Mouse (Mus musculus) hindbrain, embryonic 13.5 days (tissue): Measurements from ENCODE around the gene Rab29. TPM values are rescaled to one million over a fixed set of nuclear protein-coding genes. Genes with fewer than 3 reads are reported as not detected.

Experiments
- ATAC-seq: fragments of 200-750 bp; cut with Nextera tagmentation; 2 replicates; pipeline ENCODE4 v1.8.0; 2017; ENCODE audit warnings: moderate TSS enrichment; ENCODE audit not compliant: low FRiP score
- H3K27ac ChIP-seq: fragments of 300-500 bp; sonication (generic); 2 replicates; pipeline ENCODE4 v1.5.1; 2015; ENCODE audit warnings: inconsistent platforms, mild to moderate bottlenecking, moderate library complexity
- H3K27me3 ChIP-seq: fragments of 300-500 bp; sonication (generic); 2 replicates; pipeline ENCODE4 v1.6.1; 2015; ENCODE audit warnings: mild to moderate bottlenecking, inconsistent platforms
- H3K36me3 ChIP-seq: fragments of 300-500 bp; sonication (generic); 2 replicates; pipeline ENCODE4 v1.6.1; 2015; ENCODE audit warnings: mild to moderate bottlenecking, inconsistent platforms
- H3K4me1 ChIP-seq: fragments of 300-500 bp; sonication (generic); replicated peaks from 2 replicates; pipeline ENCODE4 v1.6.1; 2015; ENCODE audit warnings: inconsistent platforms
- H3K4me2 ChIP-seq: fragments of 300-500 bp; sonication (generic); 2 replicates; pipeline ENCODE4 v1.6.1; 2015; ENCODE audit warnings: inconsistent platforms, mild to moderate bottlenecking, moderate library complexity
- H3K4me3 ChIP-seq: fragments of 300-500 bp; sonication (generic); 2 replicates; pipeline ENCODE4 v1.5.1; 2015; ENCODE audit warnings: mild to moderate bottlenecking, inconsistent platforms
- H3K9ac ChIP-seq: fragments of 300-500 bp; sonication (generic); 2 replicates; pipeline ENCODE4 v1.6.1; 2015; ENCODE audit warnings: mild to moderate bottlenecking, inconsistent platforms
- H3K9me3 ChIP-seq: fragments of 300-500 bp; sonication (generic); 2 replicates; pipeline ENCODE4 v1.6.1; 2016; ENCODE audit warnings: inconsistent platforms
- WGBS: fragments of 180-500 bp; shearing (Covaris S2); methylation state at CpG from one replicate; pipeline ENCODE4 v1.1.7; 2015; 5-methylcytosine and 5-hydroxymethylcytosine counted together
- polyA plus RNA-seq: library from polyadenylated mRNA; unstranded; fragments of >200 nt; fragmentation: Nextera tagmentation; extraction: Ambion mirVana; gene quantifications from 2 replicates; pipeline ENCODE4 v1.2.1, GENCODE M21; 2015

The Rab29 gene
- polyA plus RNA-seq, 1 experiment from 2014 or later, result 8.0 TPM

DNA sequence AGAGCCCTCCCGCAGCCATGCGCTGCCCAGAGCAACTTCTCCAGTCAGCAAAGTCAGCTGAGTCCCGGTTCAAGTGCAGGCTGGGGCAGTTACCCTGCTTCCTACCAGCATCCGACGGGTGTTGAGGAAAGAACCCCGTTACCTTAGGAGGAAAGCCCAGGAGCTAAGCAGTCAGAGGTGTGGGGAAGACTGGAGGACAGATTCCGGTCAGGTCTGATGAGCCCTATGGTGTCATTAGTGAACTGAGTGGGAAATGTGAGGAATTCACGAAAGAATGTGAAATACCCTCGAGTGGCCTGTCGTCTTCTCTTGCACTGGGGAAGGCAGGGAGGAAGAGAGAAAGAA, 894 bp downstream of the Rab29 start:
- Histone ChIP-seq H3K36me3 (no peaks in the 10 kb centered on the region), H3K4me3 (peak overlapping the region; percentile 55), H3K9me3 (no peaks in the 10 kb centered on the region), H3K9ac (peak overlapping the region; percentile 67), H3K4me2 (peak overlapping the region; percentile 75), H3K27me3 (peaks cover 9% of the 10 kb centered on the region), H3K4me1 (peaks cover 5% of the 10 kb centered on the region), H3K27ac (no peak overlapping the region)
- 0 out of 2 replicates have a peak, but pooled peaks have one; percentile 17 for ATAC-seq
- WGBS, result 33% methylated on average over 10 of the region's 10 CpGs

DNA sequence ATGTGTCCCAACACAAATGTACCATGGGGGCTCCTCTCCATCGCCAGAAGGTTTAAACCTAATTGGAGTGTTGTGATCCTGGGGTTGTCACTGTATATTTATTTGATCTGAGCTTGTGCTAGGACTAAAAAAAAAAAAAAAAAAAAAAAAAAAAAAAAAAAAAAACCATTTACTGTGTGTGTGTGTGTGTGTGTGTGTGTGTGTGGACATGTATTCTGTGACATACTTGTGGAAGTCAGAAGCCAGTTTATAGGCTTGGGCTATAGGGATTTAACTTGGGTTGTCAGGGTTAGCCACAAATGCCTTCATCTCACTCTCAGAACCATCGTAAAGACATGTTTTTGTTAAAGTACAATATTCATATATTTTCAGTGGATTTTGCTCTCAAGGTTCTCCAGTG, 2.5 kb downstream of the Rab29 start:
- no peak for ATAC-seq

DNA sequence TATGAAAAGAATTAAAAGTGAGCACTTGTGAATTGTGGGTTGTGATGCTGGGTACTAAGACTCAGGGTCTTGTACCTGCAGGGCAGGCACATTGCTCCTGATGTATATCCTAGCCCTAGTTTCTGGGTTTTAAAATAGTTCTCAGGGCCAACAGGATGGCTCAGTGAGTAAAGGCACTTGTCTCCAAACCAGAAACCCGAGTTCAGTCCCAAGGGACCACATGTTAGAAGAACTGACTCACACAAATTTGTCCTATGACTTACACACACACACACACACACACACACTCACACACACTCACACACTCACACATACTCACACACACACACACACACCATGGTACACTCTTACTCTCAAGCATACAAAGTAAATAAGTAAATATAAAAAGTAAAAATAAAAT, 5.8 kb downstream of the Rab29 start:
- Histone ChIP-seq H3K27ac (no peak overlapping the region), H3K27me3 (peaks cover 5% of the 10 kb centered on the region), H3K4me3 (no peak overlapping the region), H3K9ac (no peak overlapping the region), H3K9me3 (no peaks in the 10 kb centered on the region), H3K36me3 (no peaks in the 10 kb centered on the region), H3K4me1 (peaks cover under 1% of the 10 kb centered on the region; the same call in 1 of the 2 replicates), H3K4me2 (no peak overlapping the region)
- no peak for ATAC-seq
- 86% methylated on average over 1 of the region's 1 CpGs for WGBS

More for the DNA sequence above, 2.5 kb downstream of the Rab29 start:
- Histone ChIP-seq H3K36me3 (no peaks in the 10 kb centered on the region), H3K27me3 (peaks cover 9% of the 10 kb centered on the region), H3K9ac (no peak overlapping the region), H3K27ac (no peak overlapping the region), H3K4me2 (no peak overlapping the region), H3K9me3 (no peaks in the 10 kb centered on the region), H3K4me1 (peaks cover 5% of the 10 kb centered on the region), H3K4me3 (no peak overlapping the region)
- WGBS, result 89% methylated on average over 2 of the region's 2 CpGs

DNA sequence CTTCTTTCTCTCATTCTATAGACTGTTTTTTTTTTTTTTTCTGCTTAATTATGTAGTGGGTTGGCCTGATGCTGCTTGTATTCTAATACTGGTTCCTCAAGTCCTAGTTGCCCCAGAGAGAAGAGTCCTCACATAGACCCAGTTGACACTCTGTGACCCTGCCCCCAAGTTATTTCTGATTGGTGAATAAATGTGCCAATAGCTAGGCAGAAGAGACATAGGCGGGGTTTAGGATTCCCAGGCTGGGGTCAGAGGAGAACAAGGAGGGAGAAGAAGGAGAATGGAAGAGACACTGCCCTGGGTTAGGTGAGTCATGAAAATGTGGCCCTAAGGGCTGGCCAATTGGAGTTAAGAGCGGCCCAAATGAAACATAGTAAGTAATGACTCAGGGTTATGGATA, 12.8 kb downstream of the Rab29 start:
- H3K4me1 ChIP-seq, result no peaks in the 10 kb centered on the region
- 77% methylated on average over 2 of the region's 2 CpGs for WGBS
- H3K36me3 ChIP-seq, result no peaks in the 10 kb centered on the region
- no peak overlapping the region for H3K27ac ChIP-seq
- no peak overlapping the region for H3K9ac ChIP-seq
- H3K9me3 ChIP-seq, result no peaks in the 10 kb centered on the region
- H3K27me3 ChIP-seq, result no peaks in the 10 kb centered on the region
- H3K4me2 ChIP-seq, result no peak overlapping the region
- ATAC-seq, result no peak
- no peak overlapping the region for H3K4me3 ChIP-seq

DNA sequence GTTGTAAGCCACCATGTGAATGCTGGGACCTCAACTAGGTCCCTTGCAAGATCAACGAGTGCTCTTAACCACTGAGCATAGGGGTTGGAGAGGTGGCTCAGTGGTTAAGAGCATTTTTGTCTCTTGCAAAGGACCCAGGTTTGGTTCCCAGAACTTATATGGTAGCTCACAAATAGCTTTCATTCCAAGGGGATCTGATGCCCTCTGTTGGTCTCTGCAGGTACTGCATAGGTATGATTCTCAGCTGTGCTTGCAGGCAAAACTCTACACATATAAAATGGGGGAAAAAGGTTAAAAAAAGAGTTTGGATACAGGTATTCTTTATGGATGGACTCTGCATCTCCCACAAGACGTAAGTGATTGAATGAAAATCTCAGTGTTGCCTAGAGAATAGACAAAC, 15.8 kb downstream of the Rab29 start:
- Histone ChIP-seq H3K9ac (no peak overlapping the region), H3K36me3 (no peaks in the 10 kb centered on the region), H3K27ac (no peak overlapping the region), H3K4me3 (no peak overlapping the region), H3K27me3 (no peaks in the 10 kb centered on the region), H3K4me1 (no peaks in the 10 kb centered on the region), H3K4me2 (no peak overlapping the region), H3K9me3 (no peaks in the 10 kb centered on the region)
- ATAC-seq, result no peak
- 67% methylated on average over 2 of the region's 2 CpGs for WGBS

DNA sequence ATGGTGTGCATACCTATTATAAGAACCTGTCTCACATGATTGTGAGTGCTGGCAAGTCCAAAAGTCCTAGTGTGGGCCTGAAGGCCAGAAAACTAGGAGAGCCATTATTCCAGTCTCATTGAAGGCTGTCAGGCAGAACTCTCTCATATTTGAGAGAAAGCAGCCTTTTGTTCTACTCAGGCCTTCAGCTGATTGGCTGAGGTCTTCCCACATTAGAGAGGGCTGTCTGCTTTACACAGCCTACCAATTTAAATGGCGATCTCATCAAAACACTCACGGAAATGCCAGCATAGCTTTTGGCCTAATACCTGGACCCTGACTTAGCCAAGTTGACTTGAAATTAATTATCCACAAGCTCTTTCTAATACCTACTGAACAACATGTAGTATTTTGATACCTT, 19.1 kb downstream of the Rab29 start:
- no peak for ATAC-seq
- Histone ChIP-seq H3K4me2 (no peak overlapping the region), H3K9me3 (no peaks in the 10 kb centered on the region), H3K9ac (no peak overlapping the region), H3K4me3 (no peak overlapping the region), H3K27me3 (no peaks in the 10 kb centered on the region), H3K27ac (no peak overlapping the region), H3K4me1 (no peaks in the 10 kb centered on the region), H3K36me3 (no peaks in the 10 kb centered on the region)
- WGBS, result 71% methylated on average over 2 of the region's 2 CpGs

DNA sequence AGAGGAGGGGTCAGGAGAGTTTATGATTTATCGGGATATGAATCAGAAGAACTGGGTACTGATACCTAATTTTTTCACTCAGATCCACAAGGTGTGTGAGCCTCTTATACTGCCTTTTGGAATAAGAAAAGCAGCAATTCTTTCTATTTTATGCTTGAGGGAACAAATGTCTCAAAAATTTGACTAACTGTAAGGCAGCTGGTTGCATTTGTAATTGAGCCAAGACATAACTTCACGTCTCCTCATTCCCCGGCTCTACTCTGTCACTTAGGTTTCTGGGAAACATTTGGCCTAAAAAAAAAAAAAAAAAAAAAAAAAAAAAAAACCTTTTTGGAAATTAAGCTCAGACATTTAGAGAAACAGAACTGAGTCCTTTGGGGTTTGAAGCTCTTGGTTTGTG, 19.6 kb downstream of the Rab29 start:
- no peaks in the 10 kb centered on the region for H3K4me1 ChIP-seq
- H3K36me3 ChIP-seq, result no peaks in the 10 kb centered on the region
- no peak for ATAC-seq
- WGBS, result 90% methylated on average over 3 of the region's 3 CpGs
- H3K9ac ChIP-seq, result no peak overlapping the region
- no peak overlapping the region for H3K4me3 ChIP-seq
- no peaks in the 10 kb centered on the region for H3K9me3 ChIP-seq
- H3K27me3 ChIP-seq, result no peaks in the 10 kb centered on the region
- H3K27ac ChIP-seq, result no peak overlapping the region
- no peak overlapping the region for H3K4me2 ChIP-seq

DNA sequence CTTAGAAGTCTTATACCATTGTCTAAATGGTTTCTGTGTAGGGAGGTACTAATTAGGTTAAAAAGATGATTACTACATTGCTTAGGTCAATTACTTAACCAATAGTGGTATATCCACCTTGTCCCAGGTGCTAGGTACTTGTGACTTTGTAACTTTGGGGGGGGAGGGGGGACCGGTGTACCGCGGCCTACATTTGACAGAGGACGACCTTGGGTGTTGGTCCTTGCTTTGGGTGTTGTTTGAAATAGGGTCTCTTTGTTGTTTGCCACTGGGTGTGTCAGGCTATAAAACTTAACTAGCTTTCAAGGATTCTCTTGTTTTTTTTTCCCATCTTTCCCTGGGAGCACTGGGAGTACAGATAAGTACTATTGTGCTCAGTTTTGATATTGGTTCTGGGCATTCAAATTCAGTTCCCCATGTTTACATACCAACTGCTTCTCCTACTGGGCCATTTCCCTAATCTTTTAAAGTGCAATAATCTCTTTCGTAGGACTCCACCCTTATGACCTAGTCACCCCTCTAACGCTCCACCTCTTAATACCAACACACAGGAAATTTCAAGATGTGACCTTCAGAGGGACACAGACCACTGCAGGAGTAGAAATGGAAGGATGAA, 23.1 kb downstream of the Rab29 start:
- H3K4me3 ChIP-seq, result no peak overlapping the region
- H3K4me1 ChIP-seq, result no peaks in the 10 kb centered on the region
- H3K27ac ChIP-seq, result no peak overlapping the region
- no peak overlapping the region for H3K4me2 ChIP-seq
- WGBS, result 75% methylated on average over 6 of the region's 6 CpGs
- no peaks in the 10 kb centered on the region for H3K27me3 ChIP-seq
- ATAC-seq, result no peak
- H3K9ac ChIP-seq, result no peak overlapping the region
- no peaks in the 10 kb centered on the region for H3K36me3 ChIP-seq
- H3K9me3 ChIP-seq, result no peaks in the 10 kb centered on the region

DNA sequence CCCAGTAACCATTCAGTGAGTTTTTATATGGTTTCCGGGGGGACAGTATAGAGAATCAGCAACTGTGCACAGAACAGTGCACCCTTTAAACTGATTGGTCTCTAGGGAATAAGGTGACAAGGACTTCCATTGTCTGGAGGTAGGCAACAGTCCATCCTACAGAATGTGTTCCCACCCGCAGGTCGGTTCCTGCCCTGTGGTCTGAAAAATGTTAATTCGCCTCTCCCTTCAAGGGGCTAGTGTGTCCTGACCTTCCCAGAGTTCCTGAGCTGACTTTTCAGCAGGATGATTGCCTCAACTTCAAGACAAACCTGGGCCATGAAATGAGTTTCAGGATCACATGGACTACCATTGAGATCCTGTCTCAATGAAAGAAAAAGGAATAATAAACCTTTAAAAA, 24.4 kb downstream of the Rab29 start:
- H3K4me2 ChIP-seq, result no peak overlapping the region
- H3K4me3 ChIP-seq, result no peak overlapping the region
- no peaks in the 10 kb centered on the region for H3K36me3 ChIP-seq
- ATAC-seq, result no peak
- H3K9ac ChIP-seq, result no peak overlapping the region
- WGBS, result 55% methylated on average over 4 of the region's 4 CpGs
- no peak overlapping the region for H3K27ac ChIP-seq
- no peaks in the 10 kb centered on the region for H3K4me1 ChIP-seq
- H3K27me3 ChIP-seq, result peaks cover 4% of the 10 kb centered on the region; the same call in 1 of the 2 replicates
- H3K9me3 ChIP-seq, result no peaks in the 10 kb centered on the region

DNA sequence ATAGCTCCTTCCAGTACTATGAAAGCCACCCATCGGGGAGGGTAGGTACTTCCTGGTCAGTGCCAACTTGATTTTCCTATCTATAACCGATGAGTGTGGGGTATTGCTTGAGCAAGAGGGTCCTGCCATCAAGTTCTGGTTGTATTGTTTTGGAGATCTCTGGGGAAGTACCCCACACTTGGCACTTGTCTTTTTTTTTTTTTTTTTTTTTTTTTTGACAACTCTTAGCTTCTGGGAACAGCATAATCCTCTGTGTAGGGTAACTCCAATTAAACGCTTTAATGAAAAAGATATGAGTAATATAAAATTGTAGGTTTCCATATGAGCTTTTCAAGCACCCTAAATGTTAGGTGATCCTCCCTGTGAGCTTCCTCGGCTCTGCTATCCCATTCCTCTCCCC, 35.7 kb downstream of the Rab29 start:
- H3K4me1 ChIP-seq, result no peaks in the 10 kb centered on the region
- H3K4me2 ChIP-seq, result no peak overlapping the region
- ATAC-seq, result no peak
- H3K27ac ChIP-seq, result no peak overlapping the region
- H3K27me3 ChIP-seq, result peaks cover 23% of the 10 kb centered on the region; the same call in 1 of the 2 replicates
- 88% methylated on average over 4 of the region's 4 CpGs for WGBS
- no peak overlapping the region for H3K4me3 ChIP-seq
- no peaks in the 10 kb centered on the region for H3K9me3 ChIP-seq
- no peak overlapping the region for H3K9ac ChIP-seq
- H3K36me3 ChIP-seq, result no peaks in the 10 kb centered on the region

DNA sequence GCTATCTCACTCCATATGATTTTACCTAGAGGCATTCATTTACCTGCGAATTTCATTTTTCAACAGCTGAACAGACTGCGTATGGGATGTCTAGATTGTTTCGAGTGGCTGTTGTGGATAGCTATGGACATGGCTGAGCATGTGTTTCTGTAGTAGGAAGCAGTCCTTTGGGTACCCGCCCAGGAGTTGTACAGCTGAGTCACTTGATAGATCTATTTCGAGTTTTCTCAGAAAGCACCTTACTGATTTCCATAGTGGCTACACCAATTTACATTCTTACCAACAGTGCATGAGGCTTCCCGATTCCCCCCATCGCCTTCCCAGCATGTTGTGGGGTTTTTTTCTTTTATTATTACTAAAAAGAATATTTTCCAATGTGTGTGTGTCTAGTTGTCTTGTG, 36.2 kb downstream of the Rab29 start:
- no peak overlapping the region for H3K4me3 ChIP-seq
- no peak for ATAC-seq
- WGBS, result 92% methylated on average over 7 of the region's 7 CpGs

DNA sequence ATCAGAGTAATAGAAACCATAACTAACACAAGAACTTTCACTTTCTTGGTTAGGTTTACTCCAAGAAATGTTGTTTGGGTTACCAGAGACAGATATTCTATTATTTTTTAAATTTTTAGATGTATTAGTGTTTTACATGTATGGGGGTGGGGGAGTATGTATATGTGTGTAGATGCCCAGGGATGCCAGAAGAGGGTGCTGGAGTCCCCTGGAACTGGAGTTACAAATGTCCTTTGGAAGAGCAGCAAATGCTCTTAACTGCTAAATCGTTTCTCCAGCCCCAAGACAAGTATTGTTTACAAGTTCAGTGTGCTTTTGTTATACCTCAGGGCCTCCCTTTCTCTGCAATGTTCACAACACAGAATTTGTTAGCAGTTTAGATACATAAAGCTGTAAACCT, 38.5 kb downstream of the Rab29 start:
- no peak overlapping the region for H3K27ac ChIP-seq
- no peak overlapping the region for H3K4me2 ChIP-seq
- WGBS, result 11% methylated on average over 1 of the region's 1 CpGs
- ATAC-seq, result no peak
- H3K4me1 ChIP-seq, result no peaks in the 10 kb centered on the region
- no peak overlapping the region for H3K4me3 ChIP-seq
- no peaks in the 10 kb centered on the region for H3K36me3 ChIP-seq
- no peaks in the 10 kb centered on the region for H3K9me3 ChIP-seq
- H3K27me3 ChIP-seq, result peaks cover 32% of the 10 kb centered on the region
- H3K9ac ChIP-seq, result no peak overlapping the region

More for the DNA sequence above, 36.2 kb downstream of the Rab29 start:
- no peaks in the 10 kb centered on the region for H3K4me1 ChIP-seq
- peaks cover 26% of the 10 kb centered on the region; the same call in 1 of the 2 replicates for H3K27me3 ChIP-seq
- H3K27ac ChIP-seq, result no peak overlapping the region
- no peaks in the 10 kb centered on the region for H3K36me3 ChIP-seq
- H3K9ac ChIP-seq, result no peak overlapping the region
- no peaks in the 10 kb centered on the region for H3K9me3 ChIP-seq
- no peak overlapping the region for H3K4me2 ChIP-seq

DNA sequence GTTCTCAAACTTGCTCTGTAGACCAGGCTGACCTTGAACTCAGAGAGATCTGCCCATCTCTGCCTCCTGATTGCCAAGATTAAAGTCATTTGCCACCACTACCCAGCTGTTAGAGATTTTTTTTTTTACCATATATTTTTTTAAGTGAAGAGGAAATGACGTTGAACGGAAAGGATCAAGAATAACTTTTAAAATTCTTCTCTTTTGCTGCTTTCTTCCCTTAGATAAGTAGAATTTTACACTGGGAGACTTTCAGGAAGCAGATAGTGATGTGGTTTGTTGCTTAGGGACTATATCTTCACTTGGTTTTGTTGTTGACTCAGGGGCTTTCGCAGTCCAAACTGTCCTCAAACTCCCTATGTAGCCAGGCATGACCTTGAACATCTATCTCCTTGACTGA, 41.4 kb downstream of the Rab29 start:
- Histone ChIP-seq H3K4me3 (no peak overlapping the region), H3K9me3 (no peaks in the 10 kb centered on the region), H3K4me2 (no peak overlapping the region), H3K36me3 (peaks cover 3% of the 10 kb centered on the region; the same call in 1 of the 2 replicates), H3K27ac (no peak overlapping the region), H3K4me1 (peaks cover 16% of the 10 kb centered on the region), H3K9ac (no peak overlapping the region), H3K27me3 (peaks cover 32% of the 10 kb centered on the region)
- WGBS, result 96% methylated on average over 3 of the region's 3 CpGs
- ATAC-seq, result no peak
